Mouse (Mus musculus) stomach, embryonic 15.5 days (tissue): ENCODE measurements around the gene Kif16b. TPM values are rescaled to one million over a fixed set of nuclear protein-coding genes. Genes with fewer than 3 reads are reported as not detected.

ENCODE experiments used
- ATAC-seq: fragments of 200-750 bp; cut with Nextera tagmentation; 2 replicates; pipeline ENCODE4 v1.8.0; 2017; ENCODE audit warnings: low read depth, moderate number of reproducible peaks, moderate TSS enrichment; ENCODE audit not compliant: insufficient read depth, low FRiP score
- H3K27ac ChIP-seq: fragments of 300-500 bp; sonication (generic); 2 replicates; pipeline ENCODE4 v1.5.1; 2015; ENCODE audit warnings: mild to moderate bottlenecking, inconsistent platforms
- H3K27me3 ChIP-seq: fragments of 300-500 bp; sonication (generic); replicated peaks from 2 replicates; pipeline ENCODE4 v1.6.1; 2015; ENCODE audit warnings: inconsistent platforms
- H3K36me3 ChIP-seq: fragments of 300-500 bp; sonication (generic); 2 replicates; pipeline ENCODE4 v1.6.1; 2015; ENCODE audit warnings: inconsistent platforms
- H3K4me1 ChIP-seq: fragments of 300-500 bp; sonication (generic); 2 replicates; pipeline ENCODE4 v1.6.1; 2015; ENCODE audit warnings: inconsistent platforms
- H3K4me2 ChIP-seq: fragments of 300-500 bp; sonication (generic); 2 replicates; pipeline ENCODE4 v1.6.1; 2015; ENCODE audit warnings: mild to moderate bottlenecking, inconsistent platforms
- H3K4me3 ChIP-seq: fragments of 300-500 bp; sonication (generic); replicated peaks from 2 replicates; pipeline ENCODE4 v1.5.1; 2015; ENCODE audit warnings: inconsistent platforms
- H3K9ac ChIP-seq: fragments of 300-500 bp; sonication (generic); 2 replicates; pipeline ENCODE4 v1.6.1; 2015; ENCODE audit warnings: inconsistent platforms
- H3K9me3 ChIP-seq: fragments of 300-500 bp; sonication (generic); 2 replicates; pipeline ENCODE4 v1.6.1; 2016; ENCODE audit warnings: inconsistent platforms
- WGBS: fragments of 180-500 bp; shearing (Covaris S2); methylation state at CpG from one replicate; pipeline ENCODE4 v1.1.7; 2015; 5-methylcytosine and 5-hydroxymethylcytosine counted together
- polyA plus RNA-seq: library from polyadenylated mRNA; unstranded; fragments of >200 nt; fragmentation: Nextera tagmentation; extraction: Ambion mirVana; gene quantifications from 2 replicates; pipeline ENCODE4 v1.2.1, GENCODE M21; 2015

Gene Kif16b
- polyA plus RNA-seq: 12.5 and 13.4 TPM in 2 replicates

GRCm38 (mm10) chr2:142900862-142901805 lies at the start of gene Kif16b:
TSS of gene Kif16b (minus strand) at chr2:142901531.
- Histone ChIP-seq H3K4me1 (peaks cover 4% of the 10 kb centered on the region), H3K36me3 (no peaks in the 10 kb centered on the region), H3K4me3 (peak within 1 kb of the TSS; percentile 75), H3K4me2 (peak within 1 kb of the TSS; percentile 77), H3K9me3 (no peaks in the 10 kb centered on the region), H3K27me3 (no peaks in the 10 kb centered on the region), H3K9ac (peak within 1 kb of the TSS; percentile 65), H3K27ac (peak within 1 kb of the TSS; percentile 72)
- peak; percentile 93 for ATAC-seq
- WGBS: under 1% methylated on average over 61 of the region's 64 CpGs

- no peak for ATAC-seq
Observed at GRCm38 (mm10) chr2:142940899-142941642, 39.7 kb upstream of the Kif16b start.

GRCm38 (mm10) chr2:142930445-142930844 lies 29.1 kb upstream of the Kif16b start:
- H3K4me1 ChIP-seq: no peaks in the 10 kb centered on the region
- H3K4me2 ChIP-seq: no peak overlapping the region
- no peak overlapping the region for H3K9ac ChIP-seq
- no peaks in the 10 kb centered on the region for H3K9me3 ChIP-seq
- no peaks in the 10 kb centered on the region for H3K36me3 ChIP-seq
- ATAC-seq: no peak
- 87% methylated on average over 4 of the region's 4 CpGs for WGBS
- H3K4me3 ChIP-seq: no peak overlapping the region
- no peaks in the 10 kb centered on the region for H3K27me3 ChIP-seq
- H3K27ac ChIP-seq: no peak overlapping the region

More at GRCm38 (mm10) chr2:142940899-142941642, 39.7 kb upstream of the Kif16b start:
- H3K4me2 ChIP-seq: no peak overlapping the region
- WGBS: 44% methylated on average over 6 of the region's 6 CpGs
- H3K27me3 ChIP-seq: no peaks in the 10 kb centered on the region
- no peak overlapping the region for H3K27ac ChIP-seq
- H3K9ac ChIP-seq: no peak overlapping the region
- H3K4me3 ChIP-seq: no peak overlapping the region
- no peaks in the 10 kb centered on the region for H3K36me3 ChIP-seq
- no peaks in the 10 kb centered on the region for H3K4me1 ChIP-seq
- H3K9me3 ChIP-seq: no peaks in the 10 kb centered on the region

GRCm38 (mm10) chr2:142929226-142930112 lies 28.1 kb upstream of the Kif16b start:
- ATAC-seq: no peak
- H3K9me3 ChIP-seq: no peaks in the 10 kb centered on the region
- no peak overlapping the region for H3K4me3 ChIP-seq
- H3K9ac ChIP-seq: no peak overlapping the region
- 67% methylated on average over 10 of the region's 10 CpGs for WGBS
- H3K27ac ChIP-seq: no peak overlapping the region
- H3K4me1 ChIP-seq: no peaks in the 10 kb centered on the region
- no peaks in the 10 kb centered on the region for H3K36me3 ChIP-seq
- H3K4me2 ChIP-seq: no peak overlapping the region
- no peaks in the 10 kb centered on the region for H3K27me3 ChIP-seq

- Histone ChIP-seq H3K36me3 (no peaks in the 10 kb centered on the region), H3K4me2 (no peak overlapping the region), H3K4me1 (no peaks in the 10 kb centered on the region), H3K4me3 (no peak overlapping the region), H3K27ac (no peak overlapping the region), H3K27me3 (no peaks in the 10 kb centered on the region), H3K9ac (no peak overlapping the region), H3K9me3 (no peaks in the 10 kb centered on the region)
- WGBS: 85% methylated on average over 3 of the region's 3 CpGs
- ATAC-seq: no peak
Observed at GRCm38 (mm10) chr2:142910808-142911388, 9.6 kb upstream of the Kif16b start.

- no peaks in the 10 kb centered on the region for H3K36me3 ChIP-seq
- WGBS: 82% methylated on average over 3 of the region's 3 CpGs
- H3K9ac ChIP-seq: no peak overlapping the region
- H3K27ac ChIP-seq: no peak overlapping the region
- H3K4me2 ChIP-seq: no peak overlapping the region
- no peaks in the 10 kb centered on the region for H3K4me1 ChIP-seq
- H3K9me3 ChIP-seq: no peaks in the 10 kb centered on the region
- H3K27me3 ChIP-seq: no peaks in the 10 kb centered on the region
- no peak overlapping the region for H3K4me3 ChIP-seq
- ATAC-seq: no peak
Observed at GRCm38 (mm10) chr2:142909213-142909612, 7.9 kb upstream of the Kif16b start.

- no peak for ATAC-seq
- WGBS: 80% methylated on average over 4 of the region's 4 CpGs
- H3K4me1 ChIP-seq: peaks cover 4% of the 10 kb centered on the region
Observed at GRCm38 (mm10) chr2:142907056-142907455, 5.7 kb upstream of the Kif16b start.

GRCm38 (mm10) chr2:142902905-142903895 lies 1.9 kb upstream of the Kif16b start:
- peak overlapping the region; percentile 45 for H3K4me3 ChIP-seq
- no peaks in the 10 kb centered on the region for H3K9me3 ChIP-seq
- peak overlapping the region; percentile 20; the same call in 1 of the 2 replicates for H3K9ac ChIP-seq
- peak overlapping the region; percentile 76 for H3K4me2 ChIP-seq
- H3K4me1 ChIP-seq: peaks cover 4% of the 10 kb centered on the region
- WGBS: 3% methylated on average over 34 of the region's 34 CpGs
- H3K27me3 ChIP-seq: no peaks in the 10 kb centered on the region
- H3K36me3 ChIP-seq: no peaks in the 10 kb centered on the region
- H3K27ac ChIP-seq: peak overlapping the region; percentile 69
- peak; percentile 96 for ATAC-seq

More at GRCm38 (mm10) chr2:142907056-142907455, 5.7 kb upstream of the Kif16b start:
- H3K4me3 ChIP-seq: no peak overlapping the region
- no peaks in the 10 kb centered on the region for H3K27me3 ChIP-seq
- no peak overlapping the region for H3K27ac ChIP-seq
- H3K36me3 ChIP-seq: no peaks in the 10 kb centered on the region
- H3K9ac ChIP-seq: no peak overlapping the region
- H3K9me3 ChIP-seq: no peaks in the 10 kb centered on the region
- H3K4me2 ChIP-seq: no peak overlapping the region

- Histone ChIP-seq H3K9ac (peak overlapping the region; percentile 65; the same call in 1 of the 2 replicates), H3K27me3 (no peaks in the 10 kb centered on the region), H3K27ac (0 out of 2 replicates have a peak overlapping the region, but pooled peaks have one; percentile 72), H3K9me3 (no peaks in the 10 kb centered on the region), H3K4me3 (peak overlapping the region; percentile 75), H3K4me1 (peaks cover 4% of the 10 kb centered on the region), H3K36me3 (no peaks in the 10 kb centered on the region), H3K4me2 (peak overlapping the region; percentile 77)
- no peak for ATAC-seq
- 35% methylated on average over 10 of the region's 10 CpGs for WGBS
Observed at GRCm38 (mm10) chr2:142900120-142900861, 1.0 kb downstream of the Kif16b start.

- no peaks in the 10 kb centered on the region for H3K9me3 ChIP-seq
- H3K27ac ChIP-seq: no peak overlapping the region
- ATAC-seq: no peak
- H3K4me1 ChIP-seq: no peaks in the 10 kb centered on the region; the same call in 1 of the 2 replicates
- no peaks in the 10 kb centered on the region for H3K36me3 ChIP-seq
- no peak overlapping the region for H3K4me2 ChIP-seq
- no peaks in the 10 kb centered on the region for H3K27me3 ChIP-seq
- 73% methylated on average over 1 of the region's 1 CpGs for WGBS
- no peak overlapping the region for H3K4me3 ChIP-seq
- H3K9ac ChIP-seq: no peak overlapping the region
Observed at GRCm38 (mm10) chr2:142893780-142894179, 7.6 kb downstream of the Kif16b start.
